Mouse (Mus musculus): Measurements from ENCODE around the gene Lsr. TPM values are rescaled to one million over a fixed set of nuclear protein-coding genes. Genes with fewer than 3 reads are reported as not detected.

Gene Lsr
- 7.5 and 9.4 TPM in 2 replicates for polyA plus RNA-seq (2012; rRNA removed)

GRCm38 (mm10) chr7:30973251-30973500 lies at the start of gene Lsr:
Lsr (minus strand) TSS chr7:30973464.
- Histone ChIP-seq H3K4me3 (ENCODE audit: extremely low read depth, insufficient read depth, insufficient read length) (peak within 1 kb of the TSS; percentile 53), H3K27me3 (ENCODE audit: control insufficient read depth, insufficient read depth, low read length) (peaks cover 3% of the 10 kb centered on the region; the same call in 1 of the 2 replicates), H3K4me1 (ENCODE audit: control insufficient read depth, insufficient read depth, insufficient read length) (peaks cover 8% of the 10 kb centered on the region; the same call in 1 of the 2 replicates), H3K36me3 (ENCODE audit: control insufficient read depth, insufficient read depth, low read length) (no peaks in the 10 kb centered on the region), H3K27ac (ENCODE audit: insufficient read depth, low read length) (no peak within 1 kb of the TSS)
- TF ChIP-seq CTCF (IDR thresholded peaks at IDR 0.05; ENCODE audit: extremely low read depth, insufficient read depth, insufficient read length, insufficient replicate concordance) (no peak), POLR2A (IDR thresholded peaks at IDR 0.05; ENCODE audit: low read depth, low read length) (no peak)
- 3% methylated on average over 19 of the region's 19 CpGs for WGBS
- no peak for DNase-seq (ENCODE audit: low read depth in 1 of 2, low spot score in 2 of 2)

- no peaks in the 10 kb centered on the region for H3K27me3 ChIP-seq (ENCODE audit: control insufficient read depth, insufficient read depth, low read length)
- no peak for TF ChIP-seq CTCF (IDR thresholded peaks at IDR 0.05; ENCODE audit: extremely low read depth, insufficient read depth, insufficient read length, insufficient replicate concordance)
- no peak for TF ChIP-seq POLR2A (IDR thresholded peaks at IDR 0.05; ENCODE audit: low read depth, low read length)
- H3K27ac ChIP-seq (ENCODE audit: insufficient read depth, low read length), result no peak overlapping the region
- peaks cover 6% of the 10 kb centered on the region; the same call in 1 of the 2 replicates for H3K4me1 ChIP-seq (ENCODE audit: control insufficient read depth, insufficient read depth, insufficient read length)
- DNase-seq (ENCODE audit: low read depth in 1 of 2, low spot score in 2 of 2), result no peak
- H3K4me3 ChIP-seq (ENCODE audit: extremely low read depth, insufficient read depth, insufficient read length), result no peak overlapping the region
- no peaks in the 10 kb centered on the region for H3K36me3 ChIP-seq (ENCODE audit: control insufficient read depth, insufficient read depth, low read length)
- whole genome bisulfite sequencing, result 42% methylated on average over 10 of the region's 10 CpGs
Measured at GRCm38 (mm10) chr7:31017104-31017901, 44.0 kb upstream of the Lsr start.

- WGBS, result 92% methylated on average over 5 of the region's 5 CpGs
- Histone ChIP-seq H3K36me3 (ENCODE audit: control insufficient read depth, insufficient read depth, low read length) (no peaks in the 10 kb centered on the region), H3K4me3 (ENCODE audit: extremely low read depth, insufficient read depth, insufficient read length) (no peak overlapping the region), H3K4me1 (ENCODE audit: control insufficient read depth, insufficient read depth, insufficient read length) (peaks cover 7% of the 10 kb centered on the region; the same call in 1 of the 2 replicates), H3K27ac (ENCODE audit: insufficient read depth, low read length) (no peak overlapping the region), H3K27me3 (ENCODE audit: control insufficient read depth, insufficient read depth, low read length) (no peaks in the 10 kb centered on the region)
- no peak for TF ChIP-seq POLR2A (IDR thresholded peaks at IDR 0.05; ENCODE audit: low read depth, low read length)
- no peak for TF ChIP-seq CTCF (IDR thresholded peaks at IDR 0.05; ENCODE audit: extremely low read depth, insufficient read depth, insufficient read length, insufficient replicate concordance)
- DNase-seq (ENCODE audit: low read depth in 1 of 2, low spot score in 2 of 2), result no peak
Measured at GRCm38 (mm10) chr7:31012971-31013370, 39.7 kb upstream of the Lsr start.

GRCm38 (mm10) chr7:31008889-31009288 lies 35.6 kb upstream of the Lsr start:
- no peaks in the 10 kb centered on the region for H3K36me3 ChIP-seq (ENCODE audit: control insufficient read depth, insufficient read depth, low read length)
- DNase-seq (ENCODE audit: low read depth in 1 of 2, low spot score in 2 of 2), result no peak
- no peaks in the 10 kb centered on the region for H3K27me3 ChIP-seq (ENCODE audit: control insufficient read depth, insufficient read depth, low read length)
- H3K4me3 ChIP-seq (ENCODE audit: extremely low read depth, insufficient read depth, insufficient read length), result no peak overlapping the region
- no peak for TF ChIP-seq CTCF (IDR thresholded peaks at IDR 0.05; ENCODE audit: extremely low read depth, insufficient read depth, insufficient read length, insufficient replicate concordance)
- no peak for TF ChIP-seq POLR2A (IDR thresholded peaks at IDR 0.05; ENCODE audit: low read depth, low read length)
- 53% methylated on average over 3 of the region's 3 CpGs for WGBS
- H3K27ac ChIP-seq (ENCODE audit: insufficient read depth, low read length), result no peak overlapping the region
- H3K4me1 ChIP-seq (ENCODE audit: control insufficient read depth, insufficient read depth, insufficient read length), result peaks cover 3% of the 10 kb centered on the region; the same call in 1 of the 2 replicates

- H3K27me3 ChIP-seq (ENCODE audit: control insufficient read depth, insufficient read depth, low read length), result no peaks in the 10 kb centered on the region
- H3K4me3 ChIP-seq (ENCODE audit: extremely low read depth, insufficient read depth, insufficient read length), result no peak overlapping the region
- 22% methylated on average over 1 of the region's 1 CpGs for WGBS
- no peaks in the 10 kb centered on the region for H3K36me3 ChIP-seq (ENCODE audit: control insufficient read depth, insufficient read depth, low read length)
- TF ChIP-seq POLR2A (IDR thresholded peaks at IDR 0.05; ENCODE audit: low read depth, low read length) (no peak), CTCF (IDR thresholded peaks at IDR 0.05; ENCODE audit: extremely low read depth, insufficient read depth, insufficient read length, insufficient replicate concordance) (no peak)
- peaks cover 3% of the 10 kb centered on the region; the same call in 1 of the 2 replicates for H3K4me1 ChIP-seq (ENCODE audit: control insufficient read depth, insufficient read depth, insufficient read length)
- no peak for DNase-seq (ENCODE audit: low read depth in 1 of 2, low spot score in 2 of 2)
- no peak overlapping the region for H3K27ac ChIP-seq (ENCODE audit: insufficient read depth, low read length)
Measured at GRCm38 (mm10) chr7:31008175-31008574, 34.9 kb upstream of the Lsr start.

- WGBS, result 44% methylated on average over 1 of the region's 1 CpGs
- H3K27me3 ChIP-seq (ENCODE audit: control insufficient read depth, insufficient read depth, low read length), result no peaks in the 10 kb centered on the region
- no peaks in the 10 kb centered on the region for H3K36me3 ChIP-seq (ENCODE audit: control insufficient read depth, insufficient read depth, low read length)
- no peak overlapping the region for H3K4me3 ChIP-seq (ENCODE audit: extremely low read depth, insufficient read depth, insufficient read length)
- DNase-seq (ENCODE audit: low read depth in 1 of 2, low spot score in 2 of 2), result no peak
- peaks cover 4% of the 10 kb centered on the region; the same call in 1 of the 2 replicates for H3K4me1 ChIP-seq (ENCODE audit: control insufficient read depth, insufficient read depth, insufficient read length)
- TF ChIP-seq CTCF (IDR thresholded peaks at IDR 0.05; ENCODE audit: extremely low read depth, insufficient read depth, insufficient read length, insufficient replicate concordance) (no peak), POLR2A (IDR thresholded peaks at IDR 0.05; ENCODE audit: low read depth, low read length) (no peak)
- no peak overlapping the region for H3K27ac ChIP-seq (ENCODE audit: insufficient read depth, low read length)
Measured at GRCm38 (mm10) chr7:31007775-31008174, 34.5 kb upstream of the Lsr start.

- no peaks in the 10 kb centered on the region for H3K27me3 ChIP-seq (ENCODE audit: control insufficient read depth, insufficient read depth, low read length)
- WGBS, result 5% methylated on average over 8 of the region's 8 CpGs
- H3K4me1 ChIP-seq (ENCODE audit: control insufficient read depth, insufficient read depth, insufficient read length), result peaks cover 27% of the 10 kb centered on the region
- peak overlapping the region; percentile 93 for H3K27ac ChIP-seq (ENCODE audit: insufficient read depth, low read length)
- H3K4me3 ChIP-seq (ENCODE audit: extremely low read depth, insufficient read depth, insufficient read length), result no peak overlapping the region
- DNase-seq (ENCODE audit: low read depth in 1 of 2, low spot score in 2 of 2), result peak; percentile 60 to 68
- H3K36me3 ChIP-seq (ENCODE audit: control insufficient read depth, insufficient read depth, low read length), result no peaks in the 10 kb centered on the region
- no peak for TF ChIP-seq CTCF (IDR thresholded peaks at IDR 0.05; ENCODE audit: extremely low read depth, insufficient read depth, insufficient read length, insufficient replicate concordance)
- TF ChIP-seq POLR2A (IDR thresholded peaks at IDR 0.05; ENCODE audit: low read depth, low read length), result no peak; the same call in none of the 2 replicates
Measured at GRCm38 (mm10) chr7:31002650-31003049, 29.4 kb upstream of the Lsr start.
